In genomic region chr1:191283110-191284040, GRCm38 (mm10) we compare ENCODE assay signal across 14 mouse cellular contexts. TPM values are rescaled to one million over a fixed set of nuclear protein-coding genes. Genes with fewer than 3 reads are reported as not detected.
DNase-seq lines count a peak whose midpoint lies in the region; ATAC-seq lines count a peak whose summit lies in the region.
"Had no signal": no experiment of that assay in that cellular context is flagged by ENCODE, and none has a peak within 500 bp of the region (broad histone marks: within the 10 kb centered on the region; RNA-seq: fewer than 3 reads in every experiment).

No protein-coding gene starts in this region.

- no peak overlapping the region for H3K4me3 ChIP-seq in embryonic facial prominence, embryonic 14.5 days (ENCODE audit: low read depth, low read length)
- H3K4me3 ChIP-seq in embryonic facial prominence, embryonic 10.5 days: no peak overlapping the region
- no peak overlapping the region for H3K4me3 ChIP-seq in liver, embryonic 13.5 days (replicated peaks)
- H3K4me3 ChIP-seq in liver, embryonic 12.5 days: no peak overlapping the region
- H3K4me3 ChIP-seq in stomach, embryonic 16.5 days (replicated peaks; ENCODE audit: low read length): no peak overlapping the region
- H3K4me3 ChIP-seq in hindbrain, embryonic 12.5 days: no peak overlapping the region
- H3K4me3 ChIP-seq: limb, embryonic 12.5 days had no signal

- no peaks in the 10 kb centered on the region for H3K27me3 ChIP-seq in embryonic facial prominence, embryonic 14.5 days (replicated peaks; ENCODE audit: control insufficient read depth, insufficient read depth, low read length)
- H3K27me3 ChIP-seq in embryonic facial prominence, embryonic 10.5 days (replicated peaks; ENCODE audit: low read depth, poor library complexity, severe bottlenecking): no peaks in the 10 kb centered on the region
- no peaks in the 10 kb centered on the region for H3K27me3 ChIP-seq in liver, embryonic 13.5 days
- no peaks in the 10 kb centered on the region for H3K27me3 ChIP-seq in liver, embryonic 12.5 days (replicated peaks)
- H3K27me3 ChIP-seq in stomach, embryonic 16.5 days (ENCODE audit: control insufficient read depth, insufficient read depth, low read length): no peaks in the 10 kb centered on the region
- H3K27me3 ChIP-seq in hindbrain, embryonic 12.5 days: no peaks in the 10 kb centered on the region
- H3K27me3 ChIP-seq: limb, embryonic 12.5 days had no signal

- H3K9me3 ChIP-seq in embryonic facial prominence, embryonic 14.5 days (ENCODE audit: control insufficient read depth, low read length): no peaks in the 10 kb centered on the region
- H3K9me3 ChIP-seq in embryonic facial prominence, embryonic 10.5 days: no peaks in the 10 kb centered on the region
- H3K9me3 ChIP-seq in liver, embryonic 13.5 days (replicated peaks): no peaks in the 10 kb centered on the region
- H3K9me3 ChIP-seq in liver, embryonic 12.5 days (replicated peaks): no peaks in the 10 kb centered on the region
- no peaks in the 10 kb centered on the region for H3K9me3 ChIP-seq in stomach, embryonic 16.5 days (replicated peaks; ENCODE audit: control insufficient read depth, low read length)
- H3K9me3 ChIP-seq in hindbrain, embryonic 12.5 days (replicated peaks): no peaks in the 10 kb centered on the region

- ATAC-seq in embryonic facial prominence, embryonic 14.5 days (ENCODE audit: low read depth): peak; percentile 45; the same call in 1 of the 2 replicates
- ATAC-seq in liver, embryonic 13.5 days (ENCODE audit: low read depth): peak; percentile 10; the same call in 1 of the 2 replicates
- no peak for ATAC-seq in liver, embryonic 12.5 days
- peak; percentile 90 for ATAC-seq in stomach, embryonic 16.5 days (ENCODE audit: insufficient read depth, low FRiP score)
- ATAC-seq in hindbrain, embryonic 12.5 days (ENCODE audit: low FRiP score): no peak
- ATAC-seq: lung, postnatal 0 days had no signal

- 66% methylated on average over 13 of the region's 13 CpGs for WGBS in embryonic facial prominence, embryonic 14.5 days
- WGBS in embryonic facial prominence, embryonic 10.5 days: 68% methylated on average over 13 of the region's 13 CpGs
- whole genome bisulfite sequencing in liver, embryonic 13.5 days (ENCODE audit: insufficient replicate concordance): 62% methylated on average over 13 of the region's 13 CpGs
- 59% methylated on average over 13 of the region's 13 CpGs for WGBS in liver, embryonic 12.5 days (ENCODE audit: insufficient replicate concordance)
- WGBS in large intestine, adult 2 months: 62% methylated on average over 13 of the region's 13 CpGs
- WGBS in stomach, embryonic 16.5 days: 67% methylated on average over 13 of the region's 13 CpGs
- 70% methylated on average over 13 of the region's 13 CpGs for WGBS in hindbrain, embryonic 12.5 days

- DNase-seq in embryonic facial prominence, embryonic 14.5 days (ENCODE audit: low spot score): no peak
- no peak for DNase-seq in embryonic facial prominence, embryonic 10.5 days (ENCODE audit: low spot score)
- DNase-seq in liver, embryonic 13.5 days: no peak
- DNase-seq in large intestine, adult 2 months (ENCODE audit: low read depth, low spot score): peak; percentile 70
- DNase-seq in urinary bladder, adult 18-20 months (ENCODE audit: low spot score in 2 of 2): no peak
- DNase-seq: adrenal gland, adult 2 months; cerebellum, postnatal 10 days; heart, adult 11 months; heart, postnatal 10 days had no signal

- no peak overlapping the region for H3K27ac ChIP-seq in embryonic facial prominence, embryonic 14.5 days (replicated peaks; ENCODE audit: low read depth, low read length)
- H3K27ac ChIP-seq in embryonic facial prominence, embryonic 10.5 days (replicated peaks): no peak overlapping the region
- H3K27ac ChIP-seq in liver, embryonic 13.5 days: no peak overlapping the region
- no peak overlapping the region for H3K27ac ChIP-seq in liver, embryonic 12.5 days
- H3K27ac ChIP-seq in stomach, embryonic 16.5 days (ENCODE audit: low read length): peak overlapping the region; percentile 77
- no peak overlapping the region for H3K27ac ChIP-seq in hindbrain, embryonic 12.5 days
- H3K27ac ChIP-seq: limb, embryonic 12.5 days had no signal

- H3K9ac ChIP-seq in embryonic facial prominence, embryonic 14.5 days (ENCODE audit: low read depth, low read length): no peak overlapping the region
- no peak overlapping the region for H3K9ac ChIP-seq in liver, embryonic 13.5 days
- no peak overlapping the region for H3K9ac ChIP-seq in liver, embryonic 12.5 days
- no peak overlapping the region for H3K9ac ChIP-seq in stomach, embryonic 16.5 days (ENCODE audit: low read length)
- H3K9ac ChIP-seq in hindbrain, embryonic 12.5 days: no peak overlapping the region
- H3K9ac ChIP-seq: limb, embryonic 12.5 days had no signal

- H3K4me2 ChIP-seq in embryonic facial prominence, embryonic 14.5 days (ENCODE audit: low read depth, low read length): no peak overlapping the region
- H3K4me2 ChIP-seq in liver, embryonic 13.5 days: no peak overlapping the region
- no peak overlapping the region for H3K4me2 ChIP-seq in liver, embryonic 12.5 days
- H3K4me2 ChIP-seq in stomach, embryonic 16.5 days (ENCODE audit: low read depth, low read length): no peak overlapping the region
- H3K4me2 ChIP-seq in hindbrain, embryonic 12.5 days (replicated peaks): no peak overlapping the region
- H3K4me2 ChIP-seq: limb, embryonic 12.5 days had no signal

- no peaks in the 10 kb centered on the region for H3K36me3 ChIP-seq in embryonic facial prominence, embryonic 14.5 days (ENCODE audit: control insufficient read depth, insufficient read depth, low read length)
- H3K36me3 ChIP-seq in embryonic facial prominence, embryonic 10.5 days (replicated peaks): no peaks in the 10 kb centered on the region
- H3K36me3 ChIP-seq in liver, embryonic 13.5 days: no peaks in the 10 kb centered on the region
- H3K36me3 ChIP-seq in liver, embryonic 12.5 days: no peaks in the 10 kb centered on the region
- no peaks in the 10 kb centered on the region for H3K36me3 ChIP-seq in stomach, embryonic 16.5 days (ENCODE audit: control insufficient read depth, insufficient read depth, low read length)
- no peaks in the 10 kb centered on the region for H3K36me3 ChIP-seq in hindbrain, embryonic 12.5 days
- H3K36me3 ChIP-seq: limb, embryonic 12.5 days had no signal

- H3K4me1 ChIP-seq in embryonic facial prominence, embryonic 14.5 days (ENCODE audit: control insufficient read depth, insufficient read depth, low read length): no peaks in the 10 kb centered on the region
- H3K4me1 ChIP-seq in embryonic facial prominence, embryonic 10.5 days: peaks cover 3% of the 10 kb centered on the region; the same call in 1 of the 2 replicates
- H3K4me1 ChIP-seq in liver, embryonic 13.5 days (replicated peaks): peaks cover 5% of the 10 kb centered on the region; the same call in 1 of the 2 replicates
- H3K4me1 ChIP-seq in liver, embryonic 12.5 days: 0 out of 2 replicates have a peak, but pooled peaks cover 2% of the 10 kb centered on the region
- 0 out of 2 replicates have a peak, but pooled peaks cover 2% of the 10 kb centered on the region for H3K4me1 ChIP-seq in stomach, embryonic 16.5 days (ENCODE audit: control insufficient read depth, insufficient read depth, low read length)
- H3K4me1 ChIP-seq in hindbrain, embryonic 12.5 days: no peaks in the 10 kb centered on the region
- H3K4me1 ChIP-seq: limb, embryonic 12.5 days had no signal

RNA-seq across cellular contexts. Expression of gene Nenf, which starts 34.6 kb away (rescaled TPM):
- polyA plus RNA-seq in embryonic facial prominence, embryonic 14.5 days (2014; fragmentation: Nextera tagmentation; extraction: Ambion mirVana): 138 and 141 TPM in 2 replicates
- 42.8 and 48.6 TPM in 2 replicates for polyA plus RNA-seq in embryonic facial prominence, embryonic 10.5 days (2016; fragmentation: Nextera tagmentation; extraction: Ambion mirVana)
- polyA plus RNA-seq in liver, embryonic 13.5 days (2015; fragmentation: Nextera tagmentation; extraction: Ambion mirVana): 28.0 and 29.9 TPM in 2 replicates
- 37.1 and 39.7 TPM in 2 replicates for polyA plus RNA-seq in liver, embryonic 12.5 days (2016; fragmentation: Nextera tagmentation; extraction: Ambion mirVana)
- polyA plus RNA-seq in large intestine, adult 2 months (2012; rRNA removed): 40.5 and 48.2 TPM in 2 replicates
- 86.0 and 91.3 TPM in 2 replicates for polyA plus RNA-seq in stomach, embryonic 16.5 days (2015; fragmentation: Nextera tagmentation; extraction: Ambion mirVana)
- 81.0 and 87.3 TPM in 2 replicates for polyA plus RNA-seq in hindbrain, embryonic 12.5 days (2016; fragmentation: Nextera tagmentation; extraction: Ambion mirVana)

RNA-seq across cellular contexts. Expression of gene Tmem206, which starts 42.3 kb away (rescaled TPM):
- polyA plus RNA-seq in embryonic facial prominence, embryonic 14.5 days (2014; fragmentation: Nextera tagmentation; extraction: Ambion mirVana): 16.4 and 18.2 TPM in 2 replicates
- polyA plus RNA-seq in embryonic facial prominence, embryonic 10.5 days (2016; fragmentation: Nextera tagmentation; extraction: Ambion mirVana): 25.4 and 26.0 TPM in 2 replicates
- 6.8 and 10.1 TPM in 2 replicates for polyA plus RNA-seq in liver, embryonic 13.5 days (2015; fragmentation: Nextera tagmentation; extraction: Ambion mirVana)
- polyA plus RNA-seq in liver, embryonic 12.5 days (2016; fragmentation: Nextera tagmentation; extraction: Ambion mirVana): 9.8 and 10.5 TPM in 2 replicates
- 3.3 and 3.8 TPM in 2 replicates for polyA plus RNA-seq in large intestine, adult 2 months (2012; rRNA removed)
- 18.2 and 18.3 TPM in 2 replicates for polyA plus RNA-seq in stomach, embryonic 16.5 days (2015; fragmentation: Nextera tagmentation; extraction: Ambion mirVana)
- 34.2 and 35.1 TPM in 2 replicates for polyA plus RNA-seq in hindbrain, embryonic 12.5 days (2016; fragmentation: Nextera tagmentation; extraction: Ambion mirVana)

Comparison
In these comparisons a context has a peak if more than half of its experiments do, and no peak if none do; other contexts are left out.
1. ATAC-seq: peak in embryonic facial prominence, embryonic 14.5 days (single experiment), liver, embryonic 13.5 days (single experiment) and stomach, embryonic 16.5 days (single experiment); none in liver, embryonic 12.5 days (single experiment) and hindbrain, embryonic 12.5 days (single experiment).